Mouse (Mus musculus): ENCODE data around the gene Asic1.
A peak's percentile ranks its signal among the peaks of the same experiment; 100 is the strongest.

Gene Asic1

DNA sequence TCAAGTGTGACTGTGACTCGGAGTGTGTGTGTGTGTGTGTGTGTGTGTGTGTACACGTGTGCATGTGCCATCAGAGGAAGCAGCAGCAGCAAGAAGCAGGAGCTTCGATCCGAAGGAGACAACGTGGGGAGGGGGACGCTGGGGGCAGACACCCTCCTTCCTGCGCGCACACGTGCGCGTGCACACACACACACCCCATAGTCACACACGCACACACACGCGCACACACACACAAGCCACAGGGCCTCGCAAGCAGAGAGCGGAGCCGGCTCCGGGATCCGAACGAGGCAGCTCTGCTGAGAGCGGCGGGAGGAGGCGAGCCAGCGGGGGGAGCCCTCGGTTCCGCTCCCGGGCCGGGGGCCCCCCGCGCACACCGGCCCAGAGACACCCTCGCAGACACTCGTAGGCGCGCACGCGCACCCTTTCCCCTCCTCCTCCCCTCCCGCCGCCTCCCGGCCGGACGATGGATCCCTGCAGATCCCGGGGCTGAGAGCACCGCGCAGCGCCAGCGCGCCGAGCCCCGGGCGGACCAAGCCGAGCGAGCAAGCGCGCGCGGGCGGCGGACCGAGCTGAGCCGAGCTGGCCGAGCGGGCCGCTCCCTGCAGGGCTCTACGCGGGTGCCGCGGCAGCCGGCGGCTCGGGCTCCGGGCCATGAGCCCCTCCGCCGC, at the start of gene Asic1:
TSS of gene Asic1 (plus strand) at position 215 of the 668 bp plus-strand sequence.
- no peak for DNase-seq

DNA sequence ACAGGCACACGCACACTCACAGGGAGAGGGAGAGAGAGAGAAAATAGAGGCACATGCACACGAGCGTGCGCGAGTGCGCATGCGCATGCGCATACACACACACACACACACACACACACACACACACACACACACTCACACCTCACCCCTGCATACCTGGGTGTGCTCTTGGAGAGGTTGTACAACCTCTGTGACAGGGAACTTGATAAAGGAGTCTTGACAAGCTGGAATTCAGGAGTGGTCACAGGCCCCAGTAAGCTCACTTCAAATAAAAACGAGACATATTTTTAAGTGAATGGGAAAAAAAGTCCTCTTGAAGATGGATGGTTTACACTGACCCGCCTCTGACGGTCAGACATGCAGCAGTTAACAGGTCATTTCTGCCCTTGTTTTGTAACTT, 48.1 kb upstream of the Asic1 start:
- DNase-seq, result no peak

DNA sequence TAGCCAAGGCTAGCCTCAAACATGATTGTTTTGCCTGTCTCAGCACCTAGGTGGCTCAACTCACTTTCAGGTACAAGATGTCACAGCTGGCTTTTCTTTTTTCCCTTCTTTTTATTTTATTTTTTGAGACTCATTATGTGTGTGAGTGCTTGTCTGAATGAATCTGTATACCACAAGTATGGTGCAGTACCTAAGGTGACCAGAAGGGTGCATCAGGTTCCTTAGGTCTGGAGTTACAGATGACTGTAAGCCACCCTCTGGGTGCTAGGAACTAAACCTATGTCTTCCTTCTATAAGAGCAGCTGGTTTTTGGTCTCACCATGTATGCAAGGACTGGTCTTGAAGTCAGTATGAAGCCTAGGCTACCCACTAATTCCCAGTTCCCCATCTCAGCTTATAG, 38.5 kb upstream of the Asic1 start:
- peak; percentile 31 for DNase-seq

DNA sequence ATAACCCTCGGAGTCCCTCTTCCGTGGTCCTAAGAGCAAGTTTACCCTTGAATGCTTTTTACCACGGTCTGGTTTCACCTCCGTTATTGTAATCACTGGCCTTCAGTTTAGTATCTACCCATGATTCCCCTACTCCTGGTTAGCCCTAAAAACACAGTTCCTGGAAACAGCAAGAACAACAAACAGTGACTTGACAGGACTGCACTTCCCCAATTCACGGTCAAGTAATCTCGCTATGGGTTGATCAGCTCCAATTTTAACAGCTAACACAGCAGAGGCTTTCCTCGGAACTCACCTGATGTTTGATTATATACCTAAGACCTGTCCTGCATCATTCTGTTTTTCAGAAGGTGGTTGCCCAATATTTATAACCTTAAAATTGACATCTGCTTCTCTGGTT, 35.5 kb upstream of the Asic1 start:
- DNase-seq, result no peak

DNA sequence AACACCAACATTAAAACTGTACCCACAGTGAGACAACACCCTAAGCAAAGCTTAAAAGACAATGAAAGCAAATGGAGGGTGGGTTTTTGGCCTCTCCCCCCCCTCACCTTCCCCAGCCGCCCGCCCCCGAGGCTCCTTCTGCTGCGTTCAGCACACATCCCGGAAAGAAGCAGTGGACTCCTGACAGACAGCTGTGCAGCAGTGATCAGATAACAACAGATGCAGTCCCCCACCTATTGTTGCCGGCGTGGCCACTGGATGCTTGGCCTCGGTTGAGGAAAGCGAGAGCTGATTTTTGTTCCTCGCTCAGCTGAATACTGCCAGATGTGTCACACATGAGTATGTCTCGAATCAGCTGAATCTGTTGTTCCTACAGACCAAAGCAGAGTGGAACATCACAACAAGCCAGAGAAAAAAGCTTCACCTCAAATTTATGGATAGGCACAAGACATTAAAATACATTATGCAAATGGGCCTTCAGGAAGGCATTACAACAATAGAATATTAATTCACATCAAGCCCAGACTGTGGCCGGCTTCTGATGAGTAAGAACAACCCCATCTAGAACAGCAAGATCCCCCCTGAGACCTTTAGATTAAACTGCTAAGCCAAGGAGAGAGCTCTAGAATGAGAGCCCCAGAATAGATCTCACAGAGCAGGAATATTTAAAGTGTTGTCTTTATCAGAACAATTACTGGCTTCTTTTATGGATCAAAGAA, 32.6 kb upstream of the Asic1 start:
- no peak for DNase-seq

DNA sequence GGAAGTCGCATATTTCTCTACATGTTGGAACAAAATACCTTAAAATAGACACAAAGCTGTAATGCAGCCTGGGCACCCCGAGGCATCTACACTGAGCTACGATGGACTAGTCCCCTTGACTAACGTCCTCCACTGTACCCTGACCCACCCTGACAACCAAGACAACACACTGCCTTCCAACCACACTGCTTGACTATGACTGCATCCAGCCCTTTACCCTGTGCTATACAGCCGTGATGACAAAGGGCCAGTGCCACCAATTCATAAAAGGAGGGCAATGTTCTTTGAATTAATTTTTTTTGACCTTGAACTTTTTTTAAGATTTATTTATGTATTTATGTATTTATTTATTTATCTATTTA, 32.1 kb upstream of the Asic1 start:
- no peak for DNase-seq

DNA sequence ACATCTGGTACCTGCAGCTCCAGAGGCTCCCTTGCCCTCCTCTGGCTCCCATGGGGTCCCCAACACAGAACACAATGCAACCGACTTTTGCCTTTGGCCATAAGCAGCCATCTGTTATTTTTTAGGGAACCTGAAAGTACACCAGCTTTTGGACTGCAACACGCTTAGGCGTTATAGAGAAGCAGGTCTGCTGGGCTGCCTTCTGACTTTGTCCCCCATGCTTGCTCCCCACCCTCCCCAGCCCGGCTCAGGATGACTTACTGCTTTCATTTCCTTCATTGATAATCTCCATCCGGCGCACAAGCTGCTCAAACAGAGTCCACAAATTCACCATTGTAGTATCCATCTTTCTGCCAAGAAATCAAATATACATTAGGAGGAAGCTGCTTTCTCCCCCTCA, 27.5 kb upstream of the Asic1 start:
- no peak for DNase-seq

DNA sequence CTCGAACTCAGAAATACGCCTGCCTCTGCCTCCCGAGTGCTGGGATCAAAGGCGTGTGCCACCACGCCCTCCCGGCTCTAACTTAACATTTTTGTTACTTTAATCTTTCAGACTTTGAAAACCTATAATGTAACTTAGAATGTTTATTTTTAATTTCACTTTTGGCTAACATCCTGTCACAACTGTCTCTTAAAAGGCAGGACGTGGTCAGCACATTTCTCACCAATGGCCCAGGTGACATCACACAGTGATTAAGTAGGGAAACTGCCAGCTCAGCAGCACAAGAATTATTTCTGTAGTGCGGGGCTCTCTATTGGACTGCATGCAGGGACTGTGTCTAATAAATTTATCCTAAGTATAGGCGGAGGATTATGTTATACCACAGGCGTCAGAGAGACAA, 26.3 kb upstream of the Asic1 start:
- no peak for DNase-seq

DNA sequence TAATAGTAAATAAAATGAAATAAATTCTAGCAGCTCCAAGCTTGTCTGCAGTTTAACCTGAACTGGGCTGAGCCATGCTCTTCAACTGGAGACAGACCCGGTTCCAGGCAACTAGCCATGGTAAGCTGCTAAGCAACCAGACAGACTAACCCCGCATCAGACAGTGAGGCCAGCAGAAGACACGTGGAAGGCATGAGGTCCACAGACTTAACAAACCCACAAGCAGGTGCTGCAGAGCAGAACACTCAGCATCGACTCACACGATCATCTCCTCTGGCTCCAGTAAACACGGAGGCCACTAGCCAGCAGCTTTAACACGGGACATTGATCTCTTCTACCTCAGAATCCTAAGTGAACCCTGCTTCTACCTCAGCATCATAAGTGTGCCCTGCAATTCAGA, 25.4 kb upstream of the Asic1 start:
- no peak for DNase-seq

DNA sequence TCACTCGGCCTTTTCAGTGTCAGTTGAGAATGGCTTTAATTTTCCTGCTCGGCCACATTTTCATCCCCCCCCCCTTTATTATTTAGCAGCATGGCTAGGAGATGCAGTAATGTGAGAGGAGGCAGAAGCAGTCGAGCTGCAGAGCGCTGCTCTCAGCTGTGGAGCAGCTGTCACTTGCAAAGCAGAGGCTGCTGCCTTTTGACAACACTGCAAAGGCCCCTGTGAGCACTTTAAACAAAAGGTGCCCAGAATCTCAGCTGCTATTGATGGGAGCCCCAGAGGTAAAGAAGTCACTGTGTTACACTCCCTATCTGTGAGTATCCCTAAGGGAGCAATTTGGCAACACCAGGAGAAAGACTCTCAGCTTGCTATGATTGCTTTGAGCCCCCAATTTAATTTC, 21.8 kb upstream of the Asic1 start:
- DNase-seq, result no peak

DNA sequence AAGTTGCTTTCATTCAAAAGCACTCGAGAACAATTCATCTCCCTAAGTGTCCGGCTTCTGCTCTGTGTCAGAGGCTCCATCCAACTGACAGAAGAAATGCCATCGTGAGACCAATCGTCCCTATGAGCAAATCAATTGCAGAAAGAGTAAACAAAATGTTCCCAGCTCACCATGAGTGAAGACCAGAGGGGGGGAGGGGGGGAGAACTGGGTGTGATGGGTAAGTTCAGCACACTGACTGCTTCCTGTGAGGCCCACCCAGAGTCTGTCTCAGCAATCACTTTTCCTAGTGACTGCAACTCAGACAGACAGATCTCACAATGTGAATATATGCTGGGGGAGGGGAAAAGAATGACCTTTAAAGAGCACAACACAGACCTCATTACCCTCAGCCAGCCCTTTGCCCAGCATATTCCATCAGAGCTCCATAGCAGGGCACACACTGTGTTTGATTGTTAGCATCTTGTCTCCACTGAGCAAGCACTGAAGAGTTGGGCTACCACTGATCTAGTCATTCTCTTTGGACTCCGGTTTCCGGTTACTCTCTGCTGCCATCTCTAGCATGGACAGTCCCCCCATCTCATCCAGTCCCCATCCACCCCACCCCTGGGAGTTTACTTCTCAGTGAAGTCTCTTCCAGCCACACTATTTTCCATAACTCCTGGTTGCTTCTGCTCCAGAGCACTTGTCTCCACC, 21.0 kb upstream of the Asic1 start:
- no peak for DNase-seq

DNA sequence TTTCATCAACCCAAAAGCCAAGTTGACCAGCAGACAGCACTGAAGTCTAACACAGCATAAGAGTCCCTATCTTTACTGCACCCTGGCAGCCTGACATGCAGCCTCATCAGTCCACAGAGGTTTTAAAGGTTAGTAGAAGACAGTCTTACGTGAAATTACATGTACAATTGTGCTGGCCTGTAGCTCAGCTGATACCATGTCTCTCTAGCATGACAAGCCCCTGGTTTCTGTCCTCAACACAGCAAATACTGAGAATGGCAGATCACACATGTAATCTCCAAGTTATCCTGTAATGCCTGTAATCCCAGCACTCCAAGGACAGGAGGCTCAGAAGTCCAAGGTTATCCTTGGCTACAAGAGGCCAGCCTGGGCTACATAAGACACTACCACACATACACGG, 19.9 kb upstream of the Asic1 start:
- DNase-seq, result no peak

DNA sequence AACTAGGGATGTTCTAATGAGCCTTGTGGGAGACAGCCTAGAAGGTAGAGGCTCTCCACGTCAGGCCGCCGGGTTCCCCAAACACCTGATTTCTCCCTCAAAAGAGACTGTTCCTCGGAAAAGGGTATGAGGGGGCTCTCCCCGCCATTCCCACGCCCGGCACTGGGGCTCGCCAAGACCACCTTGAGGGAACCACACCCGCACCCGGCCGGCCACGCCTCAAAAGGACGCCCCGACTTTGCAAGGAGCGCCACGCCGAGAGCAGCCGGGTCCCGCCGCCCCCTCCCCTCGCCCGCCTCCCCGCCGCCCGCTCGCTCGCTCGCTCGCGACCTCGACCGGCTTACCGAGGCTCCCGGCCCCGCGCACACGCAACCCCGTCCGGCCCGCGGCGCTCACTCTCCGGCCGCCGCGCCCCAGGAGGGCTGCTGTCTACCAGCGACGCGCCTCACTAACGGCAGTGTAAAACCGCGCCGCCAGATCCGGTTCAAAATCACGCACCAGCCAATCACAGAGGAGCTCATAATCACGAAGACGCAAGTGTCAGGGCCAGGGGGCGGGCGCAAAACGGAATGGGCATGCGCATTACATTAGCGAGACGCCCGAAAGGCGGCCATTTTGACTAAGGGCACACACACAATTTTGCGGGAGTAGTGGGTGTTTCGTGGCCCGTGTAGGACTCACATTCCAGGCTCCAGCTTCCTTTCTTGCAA, 18.9 kb upstream of the Asic1 start, which contains the start of gene Racgap1:
TSS of gene Racgap1 (minus strand) at position 494 of the 710 bp plus-strand sequence.
- DNase-seq, result peak; percentile 97

DNA sequence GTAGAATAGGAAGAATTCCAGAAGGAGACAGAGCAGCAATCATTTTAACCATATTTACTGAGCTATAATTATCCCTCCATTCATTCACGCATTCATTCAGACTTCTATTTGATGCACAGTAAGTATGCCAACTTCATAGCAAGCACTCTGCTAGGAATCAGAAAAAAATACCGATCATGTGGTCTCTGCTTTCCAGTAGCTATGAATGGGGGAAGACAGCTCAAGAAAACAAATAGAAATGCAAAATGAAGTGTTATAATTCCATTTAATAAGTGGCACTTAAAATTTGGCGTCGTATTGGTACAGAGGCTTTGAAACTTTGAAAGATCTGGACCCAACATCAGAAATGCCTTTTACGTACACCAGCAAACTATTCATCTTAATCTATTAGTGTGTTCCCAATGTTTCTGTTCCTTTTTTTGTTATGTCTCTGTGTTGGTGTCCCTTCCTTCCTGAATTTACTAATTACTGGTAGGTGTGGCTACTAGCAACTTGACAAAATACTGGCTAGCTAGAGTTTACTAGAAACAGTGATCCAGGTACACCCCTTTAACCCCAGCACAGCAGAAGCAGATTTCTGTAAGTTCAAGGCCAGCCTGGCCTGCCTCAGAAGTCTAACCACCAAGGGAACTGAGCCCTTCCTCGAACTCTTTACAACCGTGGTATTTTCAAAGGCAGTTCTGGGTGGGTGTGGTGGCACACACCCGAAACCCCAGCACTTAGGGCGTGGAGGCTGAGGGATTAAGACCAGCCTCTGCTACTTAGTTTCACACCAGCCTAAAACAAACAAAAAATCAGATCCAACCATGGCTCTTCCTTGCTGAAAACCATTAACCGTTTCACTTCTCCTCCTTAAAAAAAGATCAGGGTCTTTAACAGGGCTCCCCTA, 17.9 kb upstream of the Asic1 start:
- DNase-seq, result no peak

DNA sequence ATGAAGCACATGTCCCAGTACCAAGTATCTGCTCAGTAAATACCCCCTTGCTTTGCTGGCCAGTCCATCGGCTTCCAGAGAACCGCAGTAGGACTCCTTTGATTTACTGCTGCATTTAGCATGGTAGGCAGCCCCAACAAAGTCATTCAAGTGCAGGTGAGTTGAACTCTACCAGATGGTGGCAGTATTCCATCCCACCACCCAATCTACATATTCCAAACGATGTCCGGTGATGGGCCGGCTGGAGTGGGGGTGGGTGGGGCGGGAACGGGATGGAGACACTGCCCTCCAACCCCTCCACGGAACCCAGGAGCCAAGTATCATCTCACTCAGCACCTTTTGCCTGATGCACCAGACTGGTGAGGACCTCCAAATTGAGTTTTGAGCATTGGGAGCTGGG, 16.9 kb upstream of the Asic1 start:
- DNase-seq, result no peak

DNA sequence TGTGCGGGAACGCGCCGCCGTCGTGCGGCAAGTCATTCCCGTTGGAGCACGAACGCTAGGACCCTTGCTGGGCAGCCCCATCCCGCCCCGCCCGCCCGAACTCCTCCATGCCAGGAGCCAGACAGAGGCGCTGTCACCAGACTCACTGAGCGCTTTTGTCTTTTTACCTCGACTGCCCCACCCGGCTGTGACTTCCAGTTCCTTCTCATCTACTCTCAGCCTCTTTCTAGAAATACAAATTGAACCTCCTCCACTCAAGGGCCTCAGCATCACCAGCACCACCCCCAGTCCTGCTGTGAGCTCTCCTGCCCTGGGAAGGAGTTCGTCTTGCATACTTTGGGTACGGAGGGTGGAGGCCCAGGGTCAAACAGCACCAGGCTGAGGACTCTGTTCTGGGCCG, 16.3 kb upstream of the Asic1 start:
- DNase-seq, result no peak

DNA sequence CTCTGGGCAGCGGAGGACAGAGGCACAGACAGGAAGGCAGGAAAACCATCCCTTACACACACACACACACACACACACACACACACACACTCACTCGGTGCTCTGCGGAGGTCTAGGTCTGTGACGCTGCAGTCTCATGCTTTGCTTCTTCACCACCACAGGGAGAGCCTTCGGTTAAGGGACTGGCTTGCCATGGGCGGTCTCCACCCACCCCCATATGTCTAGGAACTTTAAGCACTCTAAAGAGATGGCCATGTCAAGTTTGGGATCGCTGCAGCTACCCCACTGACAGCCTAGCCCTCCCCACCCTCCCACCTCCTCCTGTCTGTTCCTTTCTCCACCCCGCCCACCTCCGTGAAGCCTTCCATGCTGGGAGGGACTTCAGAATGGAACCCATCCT, 14.2 kb upstream of the Asic1 start:
- DNase-seq, result no peak

DNA sequence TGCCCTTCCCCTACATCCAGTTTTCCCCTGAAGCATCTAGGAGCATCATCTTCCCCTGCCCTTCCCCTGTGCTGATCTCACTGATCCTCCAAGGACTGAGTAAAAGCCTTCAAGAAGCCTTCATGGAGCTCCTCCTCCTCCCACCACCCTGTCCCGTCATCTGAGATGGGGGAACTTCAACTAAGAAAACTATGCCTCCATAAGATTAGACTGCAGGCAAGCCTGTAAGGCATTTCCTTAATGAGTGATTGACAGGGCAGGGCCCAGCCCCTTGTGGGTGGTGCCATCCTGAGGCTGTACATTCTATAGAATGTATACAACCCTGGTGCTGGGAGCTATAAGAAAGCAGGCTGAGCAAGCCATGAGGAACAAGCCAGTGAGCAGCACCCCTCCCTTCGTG, 11.7 kb upstream of the Asic1 start:
- no peak for DNase-seq

DNA sequence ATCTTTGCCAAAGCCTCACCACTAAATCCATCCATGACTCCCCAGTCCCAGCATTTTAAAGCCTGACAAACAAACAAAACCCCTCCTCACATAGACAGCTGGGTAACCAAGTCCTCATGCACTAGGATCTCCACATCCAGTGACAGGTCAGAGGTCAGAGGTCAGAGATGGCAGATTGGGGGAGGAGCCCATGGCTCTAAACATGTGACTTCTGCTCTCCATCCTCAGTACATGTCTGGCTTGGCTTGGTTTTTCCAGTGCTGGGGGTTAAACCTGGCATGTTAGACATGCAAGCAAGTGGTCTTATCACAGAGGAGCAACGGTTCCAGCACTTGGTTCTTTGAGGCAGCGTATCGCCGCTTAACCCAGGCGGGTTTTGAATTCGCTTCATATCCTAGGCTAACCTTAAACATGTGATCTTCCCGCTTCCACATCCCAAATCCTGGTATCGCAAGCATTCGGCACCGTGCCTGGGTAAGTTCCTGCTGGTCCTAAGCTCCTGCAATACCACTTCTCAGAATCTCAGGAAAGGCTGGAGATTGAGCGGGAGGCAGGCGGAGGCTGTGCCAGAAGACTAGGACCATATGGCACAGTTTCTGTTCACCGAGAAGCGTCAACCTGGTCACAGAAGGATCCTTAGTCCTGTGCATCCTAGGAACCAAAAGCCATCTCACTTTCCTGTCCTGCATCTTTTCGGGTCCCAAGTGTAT, 8.9 kb upstream of the Asic1 start:
- no peak for DNase-seq

DNA sequence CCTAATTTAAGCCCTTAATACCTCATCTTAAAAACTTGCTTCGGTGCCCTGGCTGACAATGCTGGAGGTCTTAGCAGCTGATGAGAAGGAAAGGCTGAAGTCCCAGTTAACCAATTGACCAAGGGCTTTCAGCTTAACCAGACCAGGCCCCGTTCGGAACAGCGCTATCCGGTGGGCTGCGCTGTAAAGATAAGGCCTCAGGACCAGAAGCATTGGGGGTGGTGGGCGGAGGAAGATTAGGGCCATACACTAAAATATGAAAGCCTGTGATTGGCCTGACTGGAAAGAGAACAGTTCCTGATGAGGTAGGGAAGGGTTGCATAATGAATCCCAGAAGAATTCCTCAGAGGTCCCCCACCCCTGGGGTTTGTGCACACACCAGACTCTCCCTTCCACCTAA, 7.8 kb upstream of the Asic1 start:
- DNase-seq, result no peak

DNA sequence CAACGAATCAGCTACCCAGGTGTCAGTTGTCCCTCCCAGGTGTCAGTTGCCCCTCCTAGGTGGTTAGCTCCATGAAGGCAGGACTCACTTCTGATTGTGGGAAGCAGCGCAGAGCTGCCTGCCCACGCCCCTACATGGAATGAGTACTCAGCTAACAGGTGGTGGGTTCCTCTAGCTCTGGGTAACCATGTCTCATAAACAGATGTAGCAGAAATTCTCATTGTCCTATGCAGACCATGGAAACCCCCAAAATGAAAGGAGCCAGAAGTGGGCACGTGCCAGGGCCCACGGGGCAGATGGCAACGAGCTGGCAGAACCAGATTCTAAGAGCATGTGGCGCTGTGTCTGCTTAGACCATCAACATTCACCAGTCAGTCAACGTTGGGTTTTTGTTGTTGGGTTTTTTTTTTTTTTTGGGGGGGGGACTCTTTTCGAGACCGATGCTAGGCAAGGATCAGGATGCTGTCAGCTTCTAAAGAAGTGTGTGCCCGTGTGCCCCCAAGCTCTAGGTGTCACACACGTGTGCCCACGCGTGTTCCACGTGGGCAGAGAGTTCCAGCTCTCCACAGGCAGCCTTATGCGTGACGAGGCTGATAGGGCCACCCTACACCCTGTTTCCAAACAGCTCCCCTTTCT, 6.1 kb upstream of the Asic1 start:
- DNase-seq, result no peak

All from thymus, postnatal 25 days (tissue).